Mouse (Mus musculus) adrenal gland, adult 18-20 months (tissue): Measurements from ENCODE around the gene Gm10300. TPM values are rescaled to one million over a fixed set of nuclear protein-coding genes. Genes with fewer than 3 reads are reported as not detected.

Experiments used
- total RNA-seq, 2 experiments: library from RNA; stranded (reverse); gene quantifications; 1 replicate in 1 of 2; 2 replicates in 1 of 2; pipeline ENCODE4 v1.2.3; 2021

The Gm10300 gene
- total RNA-seq, 2 experiments from 2014 or later = 0.38 to 0.46 TPM

Other genes with a start within 250 kb of the Gm10300 start
- gene Ptpru, start 236.4 kb upstream of the Gm10300 start, total RNA-seq = 10 to 100 TPM; 49.3 to 55.5 TPM
- 100 to 1,000 TPM in 1 of 2 experiments, 10 to 100 TPM in 1; 94.4 to 162 TPM for gene Mecr, start 231.2 kb upstream of the Gm10300 start, total RNA-seq
- 10 to 100 TPM; 59.7 to 62.5 TPM for gene Srsf4, start 201.1 kb upstream of the Gm10300 start, total RNA-seq
- 10 to 100 TPM in 1 of 2 experiments, 1 to 10 TPM in 1; 6.2 to 11.5 TPM for gene Tmem200b, start 152.9 kb upstream of the Gm10300 start, total RNA-seq
- 10 to 100 TPM; 50.9 to 58.5 TPM for gene Epb41, start 624 bp downstream of the Gm10300 start, total RNA-seq
- under 1 TPM; 0.70 to 0.99 TPM for gene Oprd1, start 69.8 kb downstream of the Gm10300 start, total RNA-seq
- 10 to 100 TPM; 55.7 to 60.1 TPM for gene Ythdf2, start 137.6 kb downstream of the Gm10300 start, total RNA-seq
- gene Gmeb1, start 186.9 kb downstream of the Gm10300 start, total RNA-seq = 10 to 100 TPM; 15.7 to 18.0 TPM
- 10 to 100 TPM; 30.7 to 37.8 TPM for gene Taf12, start 199.7 kb downstream of the Gm10300 start, total RNA-seq
- gene Rab42, start 228.7 kb downstream of the Gm10300 start, total RNA-seq = 1 to 10 TPM; 1.4 to 1.6 TPM